Mouse (Mus musculus): Measurements from ENCODE around the gene Zfp579.
A peak's percentile ranks its signal among the peaks of the same experiment; 100 is the strongest.

Zfp579 gene

DNA sequence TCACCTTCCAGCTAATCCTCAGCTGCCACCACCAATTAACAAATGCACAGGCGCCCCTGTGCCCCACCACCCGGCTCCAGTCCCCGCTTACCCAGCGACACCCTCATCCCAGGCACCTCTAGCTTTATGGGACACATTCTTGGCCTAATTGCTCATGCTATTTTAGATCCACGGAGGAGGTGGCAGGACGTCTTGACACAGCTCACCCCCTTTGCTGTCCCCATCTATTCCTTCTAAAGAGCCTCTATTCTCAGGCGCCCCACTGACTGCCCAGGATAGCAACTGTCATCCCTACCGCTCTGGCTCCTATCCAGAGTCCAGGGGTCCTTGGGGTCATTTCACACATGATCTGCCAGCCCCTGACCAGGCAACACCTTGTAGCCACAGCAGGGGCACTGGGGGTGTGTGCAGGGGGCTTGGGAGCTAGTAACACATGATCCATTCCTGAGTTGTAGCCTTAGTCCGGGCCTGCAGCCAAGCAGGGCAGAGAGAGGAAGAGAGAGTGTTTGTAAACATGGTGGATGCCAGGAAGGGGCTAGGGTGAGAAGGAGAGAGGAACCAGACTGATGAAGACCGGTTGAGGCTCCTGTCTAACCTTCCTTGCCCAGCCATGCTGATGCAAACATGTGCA lies 42.0 kb downstream of the Zfp579 start:
- DNase-seq, result no peak

- no peak for DNase-seq
Measured at GRCm38 (mm10) chr7:4950561-4951342, 45.2 kb downstream of the Zfp579 start.

- no peak for DNase-seq
Measured at GRCm38 (mm10) chr7:4948386-4948785, 47.6 kb downstream of the Zfp579 start.

DNA sequence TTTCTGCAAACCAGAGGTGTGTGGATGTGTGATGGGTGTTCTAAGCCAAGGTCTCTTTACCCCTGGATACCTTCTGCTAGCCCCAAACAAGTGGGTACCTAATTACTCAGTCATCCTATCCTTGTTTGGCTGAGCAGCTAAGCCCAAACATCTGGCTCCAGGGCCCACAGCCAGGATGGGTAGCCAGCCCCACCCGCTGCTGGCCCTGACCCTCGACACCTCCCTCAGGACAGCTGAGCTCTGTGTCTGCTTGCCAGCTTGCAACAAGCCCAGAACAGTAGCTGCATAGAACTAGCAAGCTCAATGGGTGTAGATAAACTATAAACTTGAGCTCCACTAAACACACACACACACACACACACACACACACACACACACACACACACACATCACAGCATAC lies 48.1 kb downstream of the Zfp579 start:
- no peak for DNase-seq

GRCm38 (mm10) chr7:4943223-4943815 lies 52.6 kb downstream of the Zfp579 start:
- peak; percentile 91 to 98 for DNase-seq

- no peak for DNase-seq
Measured at GRCm38 (mm10) chr7:4942673-4943072, 53.3 kb downstream of the Zfp579 start.

DNA sequence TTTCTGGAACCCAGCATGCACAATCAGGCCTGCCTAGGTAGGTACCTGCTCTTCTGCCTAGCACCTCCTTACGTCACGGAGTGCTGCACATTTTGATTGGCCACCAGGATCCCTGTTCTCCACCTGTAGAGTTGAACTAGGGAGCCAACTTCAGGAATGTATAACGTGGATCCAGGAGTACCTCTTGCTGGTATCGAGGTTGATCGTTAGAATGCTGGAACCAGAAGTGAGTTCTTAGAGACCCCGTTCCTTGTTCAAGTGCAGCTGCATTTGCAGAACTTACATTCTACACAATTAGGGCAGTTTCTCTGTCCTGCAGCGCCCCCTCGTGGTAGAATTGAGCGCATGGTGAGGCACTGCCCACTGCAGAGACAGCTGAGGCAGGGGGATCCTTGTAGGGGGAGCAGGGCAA lies 55.9 kb downstream of the Zfp579 start:
- DNase-seq, result peak; percentile 68 to 87

- DNase-seq, result peak; percentile 55 to 80
Measured at GRCm38 (mm10) chr7:4938456-4938855, 57.5 kb downstream of the Zfp579 start.

DNA sequence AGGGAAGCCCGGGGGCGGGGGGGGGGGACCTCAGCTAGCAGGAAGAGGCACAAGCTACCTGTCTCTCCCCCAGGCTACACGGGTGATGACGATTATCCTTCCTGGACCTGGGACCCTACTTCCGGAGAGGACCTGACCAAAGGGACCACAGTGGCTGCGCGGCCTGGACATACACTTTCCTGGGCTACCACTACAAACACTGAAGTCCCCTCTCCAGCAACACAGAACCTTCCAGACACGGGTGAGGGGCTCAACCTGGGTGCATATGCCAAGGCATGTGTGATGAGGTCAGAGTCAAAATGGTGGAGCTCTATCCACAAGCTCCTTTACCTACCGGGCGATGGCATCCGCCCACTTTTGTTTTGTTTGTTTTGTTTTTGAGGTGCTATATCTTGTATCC lies 58.6 kb downstream of the Zfp579 start:
- no peak for DNase-seq

- DNase-seq, result no peak
Measured at GRCm38 (mm10) chr7:4936832-4937231, 59.1 kb downstream of the Zfp579 start.

DNA sequence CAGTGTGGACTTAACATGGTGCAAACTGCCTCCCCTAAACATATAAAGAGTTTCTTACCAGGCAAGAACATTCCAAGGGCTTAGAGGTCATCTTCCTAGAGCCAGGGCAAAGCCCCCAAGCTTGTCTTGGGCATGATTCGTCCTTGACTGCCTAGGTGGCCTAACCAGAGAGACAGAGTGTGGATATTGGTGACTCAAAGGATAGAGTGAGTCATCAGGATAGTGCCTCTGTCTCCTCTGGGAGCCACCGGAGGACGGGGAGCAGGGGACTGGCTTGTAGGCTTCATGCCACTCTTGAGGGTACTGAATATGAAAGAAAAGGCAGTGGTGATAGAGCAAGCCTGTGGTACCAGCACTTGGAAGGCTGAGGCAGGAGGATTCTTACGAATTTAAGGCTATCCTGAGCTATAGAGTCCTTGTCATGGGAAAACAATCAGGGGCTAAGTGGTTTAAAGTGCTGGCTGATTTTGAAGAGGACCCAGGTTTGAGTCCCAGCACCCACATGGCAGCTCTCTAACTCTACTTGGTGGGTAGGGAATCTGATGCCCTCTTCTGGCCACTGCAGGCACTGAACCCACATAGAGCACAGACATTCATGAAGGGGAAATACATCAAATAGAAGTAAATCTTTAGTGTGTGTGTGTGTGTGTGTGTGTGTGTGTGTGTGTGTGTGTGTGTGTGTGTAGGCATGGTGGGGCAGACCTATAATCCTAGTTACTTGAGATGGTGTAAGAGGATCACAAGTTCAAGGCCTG lies 61.6 kb downstream of the Zfp579 start:
- no peak for DNase-seq

Measured in spleen, adult 18-20 months (tissue).